Mouse (Mus musculus): ENCODE measurements around the gene Pikfyve. TPM values are rescaled to one million over a fixed set of nuclear protein-coding genes. Genes with fewer than 3 reads are reported as not detected.
"Not testable (repeated sequence)": the region's sequence is repeated elsewhere in the genome, so short reads cannot be mapped to it uniquely, and the experiment has no call there.

Gene Pikfyve
- polyA plus RNA-seq, 1 experiment from 2014 or later: 9.5 TPM

GRCm38 (mm10) chr1:65213214-65213613, 26.7 kb downstream of the Pikfyve start:
- no peak overlapping the region for H3K27ac ChIP-seq (replicated peaks in 1 of 2; ENCODE audit: control insufficient read depth in 1 of 2, insufficient read depth in 1 of 2, low read depth in 2 of 2, low read length in 2 of 2)
- 80% methylated on average over 2 of the region's 2 CpGs for WGBS
- no peak for ATAC-seq (ENCODE audit: insufficient number of reproducible peaks, insufficient read depth, low FRiP score, low read depth)
- peaks cover 14% of the 10 kb centered on the region for H3K9me3 ChIP-seq (ENCODE audit: control insufficient read depth, low read length)
- H3K27me3 ChIP-seq (ENCODE audit: control insufficient read depth, insufficient read depth, low read length): no peaks in the 10 kb centered on the region
- peaks cover 37% of the 10 kb centered on the region for H3K36me3 ChIP-seq (ENCODE audit: control insufficient read depth, insufficient read depth, low read length)
- H3K4me3 ChIP-seq (ENCODE audit: control insufficient read depth in 1 of 2, insufficient read depth in 1 of 2, low read depth in 1 of 2, low read length in 2 of 2): no peak overlapping the region
- H3K9ac ChIP-seq (ENCODE audit: low read length): no peak overlapping the region
- H3K4me1 ChIP-seq (ENCODE audit: control insufficient read depth in 2 of 2, insufficient read depth in 2 of 2, low read length in 2 of 2): no peaks in the 10 kb centered on the region
- H3K4me2 ChIP-seq (ENCODE audit: low read length): no peak overlapping the region

GRCm38 (mm10) chr1:65217567-65217966, 31.1 kb downstream of the Pikfyve start:
- Histone ChIP-seq H3K9me3 (ENCODE audit: control insufficient read depth, low read length) (no peaks in the 10 kb centered on the region), H3K9ac (ENCODE audit: low read length) (no peak overlapping the region), H3K36me3 (ENCODE audit: control insufficient read depth, insufficient read depth, low read length) (peaks cover 41% of the 10 kb centered on the region), H3K4me3 (ENCODE audit: control insufficient read depth in 1 of 2, insufficient read depth in 1 of 2, low read depth in 1 of 2, low read length in 2 of 2) (no peak overlapping the region), H3K4me2 (ENCODE audit: low read length) (no peak overlapping the region), H3K4me1 (ENCODE audit: control insufficient read depth in 2 of 2, insufficient read depth in 2 of 2, low read length in 2 of 2) (no peaks in the 10 kb centered on the region), H3K27me3 (ENCODE audit: control insufficient read depth, insufficient read depth, low read length) (no peaks in the 10 kb centered on the region), H3K27ac (replicated peaks in 1 of 2; ENCODE audit: control insufficient read depth in 1 of 2, insufficient read depth in 1 of 2, low read depth in 2 of 2, low read length in 2 of 2) (no peak overlapping the region)
- ATAC-seq (ENCODE audit: insufficient number of reproducible peaks, insufficient read depth, low FRiP score, low read depth): no peak
- whole genome bisulfite sequencing: 83% methylated on average over 2 of the region's 2 CpGs

GRCm38 (mm10) chr1:65217972-65218371, 31.5 kb downstream of the Pikfyve start:
- WGBS: 97% methylated on average over 1 of the region's 1 CpGs
- no peaks in the 10 kb centered on the region for H3K27me3 ChIP-seq (ENCODE audit: control insufficient read depth, insufficient read depth, low read length)
- H3K4me1 ChIP-seq (ENCODE audit: control insufficient read depth in 2 of 2, insufficient read depth in 2 of 2, low read length in 2 of 2): no peaks in the 10 kb centered on the region
- no peak overlapping the region for H3K27ac ChIP-seq (replicated peaks in 1 of 2; ENCODE audit: control insufficient read depth in 1 of 2, insufficient read depth in 1 of 2, low read depth in 2 of 2, low read length in 2 of 2)
- H3K4me2 ChIP-seq (ENCODE audit: low read length): no peak overlapping the region
- no peak for ATAC-seq (ENCODE audit: insufficient number of reproducible peaks, insufficient read depth, low FRiP score, low read depth)
- H3K36me3 ChIP-seq (ENCODE audit: control insufficient read depth, insufficient read depth, low read length): peaks cover 44% of the 10 kb centered on the region
- no peaks in the 10 kb centered on the region for H3K9me3 ChIP-seq (ENCODE audit: control insufficient read depth, low read length)
- H3K9ac ChIP-seq (ENCODE audit: low read length): no peak overlapping the region
- H3K4me3 ChIP-seq (ENCODE audit: control insufficient read depth in 1 of 2, insufficient read depth in 1 of 2, low read depth in 1 of 2, low read length in 2 of 2): no peak overlapping the region

GRCm38 (mm10) chr1:65223654-65224053, 37.2 kb downstream of the Pikfyve start:
- Histone ChIP-seq H3K36me3 (ENCODE audit: control insufficient read depth, insufficient read depth, low read length) (peaks cover 54% of the 10 kb centered on the region), H3K4me3 (ENCODE audit: control insufficient read depth in 1 of 2, insufficient read depth in 1 of 2, low read depth in 1 of 2, low read length in 2 of 2) (no peak overlapping the region), H3K4me2 (ENCODE audit: low read length) (no peak overlapping the region), H3K27ac (replicated peaks in 1 of 2; ENCODE audit: control insufficient read depth in 1 of 2, insufficient read depth in 1 of 2, low read depth in 2 of 2, low read length in 2 of 2) (no peak overlapping the region), H3K4me1 (ENCODE audit: control insufficient read depth in 2 of 2, insufficient read depth in 2 of 2, low read length in 2 of 2) (no peaks in the 10 kb centered on the region), H3K27me3 (ENCODE audit: control insufficient read depth, insufficient read depth, low read length) (no peaks in the 10 kb centered on the region), H3K9ac (ENCODE audit: low read length) (no peak overlapping the region), H3K9me3 (ENCODE audit: control insufficient read depth, low read length) (no peaks in the 10 kb centered on the region)
- no peak for ATAC-seq (ENCODE audit: insufficient number of reproducible peaks, insufficient read depth, low FRiP score, low read depth)
- WGBS: 88% methylated on average over 2 of the region's 2 CpGs

DNA sequence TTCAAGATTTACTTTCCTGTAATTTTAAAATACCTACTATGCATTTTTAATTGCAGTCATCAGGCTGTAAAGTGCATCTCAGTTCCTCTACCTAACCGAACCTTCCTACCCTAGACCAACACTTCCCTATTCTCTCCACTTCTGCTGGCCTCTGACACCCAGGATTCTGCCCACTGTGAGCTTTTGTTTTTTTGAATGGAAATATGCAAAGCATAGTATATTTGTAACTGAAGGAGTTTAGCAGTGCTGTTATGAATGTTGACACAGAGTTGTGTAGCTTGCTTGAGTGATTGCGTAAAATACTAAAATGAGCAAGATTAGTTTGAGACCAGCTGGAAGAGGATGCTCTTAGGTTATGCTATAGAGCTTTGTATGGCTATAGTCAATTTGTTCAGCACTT, 41.2 kb downstream of the Pikfyve start:
- H3K9me3 ChIP-seq (ENCODE audit: control insufficient read depth, low read length): no peaks in the 10 kb centered on the region
- no peak for ATAC-seq (ENCODE audit: insufficient number of reproducible peaks, insufficient read depth, low FRiP score, low read depth)
- peaks cover 37% of the 10 kb centered on the region for H3K36me3 ChIP-seq (ENCODE audit: control insufficient read depth, insufficient read depth, low read length)
- H3K4me1 ChIP-seq (ENCODE audit: control insufficient read depth in 2 of 2, insufficient read depth in 2 of 2, low read length in 2 of 2): no peaks in the 10 kb centered on the region
- WGBS: 93% methylated on average over 2 of the region's 2 CpGs
- H3K27ac ChIP-seq (replicated peaks in 1 of 2; ENCODE audit: control insufficient read depth in 1 of 2, insufficient read depth in 1 of 2, low read depth in 2 of 2, low read length in 2 of 2): no peak overlapping the region
- no peak overlapping the region for H3K9ac ChIP-seq (ENCODE audit: low read length)
- no peak overlapping the region for H3K4me2 ChIP-seq (ENCODE audit: low read length)
- H3K27me3 ChIP-seq (ENCODE audit: control insufficient read depth, insufficient read depth, low read length): no peaks in the 10 kb centered on the region
- no peak overlapping the region for H3K4me3 ChIP-seq (ENCODE audit: control insufficient read depth in 1 of 2, insufficient read depth in 1 of 2, low read depth in 1 of 2, low read length in 2 of 2)

DNA sequence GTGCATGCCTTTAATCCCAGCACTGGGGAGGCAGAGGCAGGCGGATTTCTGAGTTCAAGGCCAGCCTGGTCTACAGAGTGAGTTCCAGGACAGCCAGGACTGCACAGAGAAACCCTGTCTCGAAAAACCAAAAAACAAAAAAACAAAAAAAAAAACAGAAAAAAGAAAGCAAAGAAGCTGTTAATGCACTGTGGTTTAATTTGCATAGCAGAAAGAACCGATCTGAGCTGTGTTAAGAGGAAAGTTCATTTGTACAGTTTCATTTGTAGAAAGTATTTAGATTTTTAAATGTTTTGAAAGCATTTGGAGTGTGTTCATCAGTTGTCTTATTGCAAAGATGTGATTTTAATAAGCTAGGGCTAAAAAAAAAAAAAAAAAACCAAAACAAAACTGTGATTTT, 43.3 kb downstream of the Pikfyve start:
- H3K9ac ChIP-seq (ENCODE audit: low read length); H3K4me1 ChIP-seq (ENCODE audit: control insufficient read depth in 2 of 2, insufficient read depth in 2 of 2, low read length in 2 of 2); H3K4me2 ChIP-seq (ENCODE audit: low read length); ATAC-seq (ENCODE audit: insufficient number of reproducible peaks, insufficient read depth, low FRiP score, low read depth); H3K27ac ChIP-seq (replicated peaks in 1 of 2; ENCODE audit: control insufficient read depth in 1 of 2, insufficient read depth in 1 of 2, low read depth in 2 of 2, low read length in 2 of 2); H3K4me3 ChIP-seq (ENCODE audit: control insufficient read depth in 1 of 2, insufficient read depth in 1 of 2, low read depth in 1 of 2, low read length in 2 of 2); H3K9me3 ChIP-seq (ENCODE audit: control insufficient read depth, low read length); H3K27me3 ChIP-seq (ENCODE audit: control insufficient read depth, insufficient read depth, low read length): not testable (repeated sequence)
- peaks cover 25% of the 10 kb centered on the region for H3K36me3 ChIP-seq (ENCODE audit: control insufficient read depth, insufficient read depth, low read length)
- WGBS: 90% methylated on average over 3 of the region's 3 CpGs

DNA sequence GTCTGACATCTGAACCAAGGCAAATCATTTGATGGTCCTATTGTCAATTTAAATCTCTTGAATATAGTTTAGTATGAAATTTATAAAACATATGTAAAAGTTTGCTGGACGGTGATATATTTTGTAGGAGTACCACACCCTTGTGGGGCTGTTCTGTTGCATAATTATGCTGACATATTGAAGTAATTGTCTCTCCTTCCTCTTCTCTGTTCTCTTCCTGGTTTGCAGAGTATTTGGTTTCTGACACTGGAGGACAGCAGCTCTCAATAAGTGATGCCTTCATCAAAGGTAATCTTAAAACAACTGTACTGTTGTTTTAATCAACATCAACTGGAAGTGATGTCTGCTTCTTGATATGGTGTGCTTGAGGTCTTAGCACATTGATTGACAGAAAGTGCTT, 44.1 kb downstream of the Pikfyve start:
- Histone ChIP-seq H3K4me1 (ENCODE audit: control insufficient read depth in 2 of 2, insufficient read depth in 2 of 2, low read length in 2 of 2) (no peaks in the 10 kb centered on the region), H3K27me3 (ENCODE audit: control insufficient read depth, insufficient read depth, low read length) (no peaks in the 10 kb centered on the region), H3K4me2 (ENCODE audit: low read length) (no peak overlapping the region), H3K27ac (replicated peaks in 1 of 2; ENCODE audit: control insufficient read depth in 1 of 2, insufficient read depth in 1 of 2, low read depth in 2 of 2, low read length in 2 of 2) (no peak overlapping the region), H3K4me3 (ENCODE audit: control insufficient read depth in 1 of 2, insufficient read depth in 1 of 2, low read depth in 1 of 2, low read length in 2 of 2) (no peak overlapping the region), H3K36me3 (ENCODE audit: control insufficient read depth, insufficient read depth, low read length) (peaks cover 32% of the 10 kb centered on the region), H3K9me3 (ENCODE audit: control insufficient read depth, low read length) (no peaks in the 10 kb centered on the region), H3K9ac (ENCODE audit: low read length) (no peak overlapping the region)
- no peak for ATAC-seq (ENCODE audit: insufficient number of reproducible peaks, insufficient read depth, low FRiP score, low read depth)
- 94% methylated on average over 1 of the region's 1 CpGs for WGBS

DNA sequence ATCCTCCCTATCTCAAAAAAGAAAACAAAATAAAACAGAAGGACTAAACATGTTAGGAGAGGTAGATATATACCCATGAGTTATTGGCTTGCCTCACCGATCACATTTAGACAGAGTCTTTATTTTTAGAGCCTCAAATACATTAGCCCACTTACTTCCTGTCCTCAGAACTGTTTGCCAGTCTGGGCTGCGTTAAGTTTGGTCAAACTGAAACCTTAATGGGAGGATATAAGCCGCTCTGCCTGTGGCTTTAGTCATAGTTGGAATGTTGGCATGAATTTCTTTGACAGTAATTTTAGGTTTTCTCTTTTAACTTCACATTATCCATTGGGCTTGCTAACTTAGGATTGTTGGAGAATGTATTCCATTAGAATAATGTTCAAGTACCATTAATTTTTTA, 51.2 kb downstream of the Pikfyve start:
- H3K27me3 ChIP-seq (ENCODE audit: control insufficient read depth, insufficient read depth, low read length): no peaks in the 10 kb centered on the region
- no peak overlapping the region for H3K4me3 ChIP-seq (ENCODE audit: control insufficient read depth in 1 of 2, insufficient read depth in 1 of 2, low read depth in 1 of 2, low read length in 2 of 2)
- 78% methylated on average over 3 of the region's 3 CpGs for WGBS
- H3K9me3 ChIP-seq (ENCODE audit: control insufficient read depth, low read length): no peaks in the 10 kb centered on the region
- H3K36me3 ChIP-seq (ENCODE audit: control insufficient read depth, insufficient read depth, low read length): peaks cover 30% of the 10 kb centered on the region
- ATAC-seq (ENCODE audit: insufficient number of reproducible peaks, insufficient read depth, low FRiP score, low read depth): no peak
- H3K4me1 ChIP-seq (ENCODE audit: control insufficient read depth in 2 of 2, insufficient read depth in 2 of 2, low read length in 2 of 2): no peaks in the 10 kb centered on the region
- H3K27ac ChIP-seq (replicated peaks in 1 of 2; ENCODE audit: control insufficient read depth in 1 of 2, insufficient read depth in 1 of 2, low read depth in 2 of 2, low read length in 2 of 2): no peak overlapping the region
- no peak overlapping the region for H3K9ac ChIP-seq (ENCODE audit: low read length)
- H3K4me2 ChIP-seq (ENCODE audit: low read length): no peak overlapping the region
